Mouse (Mus musculus): ENCODE data around the gene Trrap.

GRCm38 (mm10) chr5:144793374-144793773 is 25.8 kb downstream of the Trrap start:
- no peak for TF ChIP-seq CTCF (IDR thresholded peaks at IDR 0.05; ENCODE audit: low read depth, low read length)
- no peak for TF ChIP-seq POLR2A (IDR thresholded peaks at IDR 0.05; ENCODE audit: borderline replicate concordance, low read depth, low read length)

Data from bone marrow macrophage, adult 2 months (primary cell).